Mouse (Mus musculus): ENCODE results near the gene Grm1.

DNA sequence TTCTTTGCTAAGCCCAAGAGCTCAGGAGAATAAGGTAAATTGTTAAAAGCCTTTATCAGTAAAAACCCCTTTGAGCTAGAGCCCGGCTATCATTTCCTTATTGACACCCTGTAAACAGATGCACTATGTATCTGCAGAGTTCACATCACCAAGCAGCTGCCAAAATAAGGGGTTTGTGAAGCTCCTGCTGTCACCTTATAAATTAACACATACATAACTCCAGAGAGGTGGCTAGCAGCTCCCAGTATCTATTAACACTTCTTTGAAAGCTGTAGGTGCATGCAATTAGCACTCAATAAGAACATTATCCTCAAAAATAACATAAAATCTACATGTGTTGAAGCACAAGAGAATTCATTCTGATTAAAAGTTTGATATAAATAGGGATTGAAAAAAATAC is 191.9 kb downstream of the Grm1 start:
- no peak for TF ChIP-seq CTCF (IDR thresholded peaks at IDR 0.05; ENCODE audit: borderline replicate concordance, control insufficient read depth, extremely low read depth, insufficient read depth, low read length, poor library complexity)
- no peak for TF ChIP-seq POLR2A (IDR thresholded peaks at IDR 0.05; ENCODE audit: control insufficient read depth, extremely low read depth, insufficient read depth, low read length, poor library complexity)
